In genomic region chr2:25402377-25402971, GRCm38 (mm10) we compare ENCODE assay signal across 8 mouse cellular contexts. TPM values are rescaled to one million over a fixed set of nuclear protein-coding genes. Genes with fewer than 3 reads are reported as not detected.
DNase-seq lines count a peak whose midpoint lies in the region; ATAC-seq and TF ChIP-seq lines count a peak whose summit lies in the region.

No protein-coding gene starts in this region.

- DNase-seq in ES-E14 (ENCODE audit: low read depth, low spot score): peak; percentile 98
- DNase-seq in c-Kit-positive CD71-positive TER-119-positive erythroid progenitor cells, embryonic 14.5 days (ENCODE audit: low spot score): peak; percentile 80
- DNase-seq in forebrain, embryonic 14.5 days (ENCODE audit: low spot score): peak; percentile 91
- DNase-seq in layer of hippocampus, adult 8-10 months (ENCODE audit: low spot score in 2 of 2): peak; percentile 57 to 75
- DNase-seq in lung, embryonic 14.5 days: peak; percentile 94
- DNase-seq in thymus, adult 2 months: peak; percentile 84

- H3K4me1 ChIP-seq in ES-E14 (ENCODE audit: control insufficient read depth in 2 of 2, insufficient read depth in 2 of 2, low read length in 2 of 2, poor library complexity in 1 of 2): no peaks in the 10 kb centered on the region
- peaks cover 10% of the 10 kb centered on the region for H3K4me1 ChIP-seq in forebrain, embryonic 14.5 days (ENCODE audit: control insufficient read depth, insufficient read depth, low read length)
- no peaks in the 10 kb centered on the region for H3K4me1 ChIP-seq in lung, embryonic 14.5 days (ENCODE audit: insufficient read depth)
- peaks cover 14% of the 10 kb centered on the region for H3K4me1 ChIP-seq in thymus, adult 2 months (replicated peaks; ENCODE audit: control insufficient read depth, insufficient read depth, low read length)

- peak overlapping the region; percentile 73 for H3K4me2 ChIP-seq in forebrain, embryonic 14.5 days (ENCODE audit: low read length)
- H3K4me2 ChIP-seq in lung, embryonic 14.5 days: peak overlapping the region; percentile 65

- peak overlapping the region; percentile 79 to 88 for H3K4me3 ChIP-seq in ES-E14 (ENCODE audit: insufficient read depth in 1 of 2, low read depth in 1 of 2, low read length in 2 of 2, poor library complexity in 1 of 2, severe bottlenecking in 1 of 2)
- peak overlapping the region; percentile 95 for H3K4me3 ChIP-seq in forebrain, embryonic 14.5 days (ENCODE audit: low read depth, low read length)
- H3K4me3 ChIP-seq in lung, embryonic 14.5 days (ENCODE audit: low read depth, low read length): peak overlapping the region; percentile 49
- H3K4me3 ChIP-seq in thymus, adult 2 months (ENCODE audit: control insufficient read depth, insufficient read depth, low read length): peak overlapping the region; percentile 38

- peaks cover 24% of the 10 kb centered on the region for H3K27me3 ChIP-seq in forebrain, embryonic 14.5 days (replicated peaks; ENCODE audit: control insufficient read depth, insufficient read depth, low read length)
- H3K27me3 ChIP-seq in lung, embryonic 14.5 days (ENCODE audit: insufficient read depth, low read length): peaks cover 67% of the 10 kb centered on the region
- peaks cover 18% of the 10 kb centered on the region; the same call in 1 of the 2 replicates for H3K27me3 ChIP-seq in thymus, adult 2 months (ENCODE audit: control insufficient read depth, insufficient read depth, low read length)

- TF ChIP-seq CTCF in lung, embryonic 14.5 days (IDR thresholded peaks at IDR 0.05; ENCODE audit: low read depth): peak; percentile 85
- peak; percentile 59; the same call in 1 of the 2 replicates for TF ChIP-seq CTCF in thymus, adult 2 months (IDR thresholded peaks at IDR 0.05; ENCODE audit: borderline replicate concordance, control insufficient read depth, extremely low read depth, insufficient read depth, low read length, poor library complexity)

- in situ Hi-C loops in ES-E14 (cut with MboI; ENCODE audit: low sequenced_read_pairs in 2 of 2, unreplicated experiment in 2 of 2): no loop called here

- ATAC-seq in forebrain, embryonic 14.5 days: peak; percentile 47
- ATAC-seq in hematopoietic stem cell, adult 5-6 weeks (replicated peaks in 1 of 2; ENCODE audit: insufficient read depth in 1 of 2, low FRiP score in 2 of 2, low TSS enrichment in 1 of 2, low read depth in 1 of 2, poor library complexity in 2 of 2, severe bottlenecking in 2 of 2): peak; percentile 14 to 38; a peak in 2 of 4 replicates
- ATAC-seq in lung, embryonic 14.5 days (ENCODE audit: insufficient read depth): 0 out of 2 replicates have a peak, but pooled peaks have one; percentile 13
- ATAC-seq in neutrophil, adult 5-6 weeks (ENCODE audit: extremely low read depth, insufficient number of reproducible peaks, low FRiP score, poor library complexity, severe bottlenecking): peak; percentile 48; the same call in 1 of the 2 replicates

- H3K9ac ChIP-seq in ES-E14 (ENCODE audit: insufficient read depth, low read depth, low read length, poor library complexity, severe bottlenecking): peak overlapping the region; percentile 77; the same call in 1 of the 2 replicates
- peak overlapping the region; percentile 99 for H3K9ac ChIP-seq in forebrain, embryonic 14.5 days (ENCODE audit: low read length)
- no peak overlapping the region for H3K9ac ChIP-seq in lung, embryonic 14.5 days

- no peaks in the 10 kb centered on the region for H3K9me3 ChIP-seq in ES-E14 (ENCODE audit: control insufficient read depth, insufficient read depth, low read depth, low read length)
- no peaks in the 10 kb centered on the region for H3K9me3 ChIP-seq in forebrain, embryonic 14.5 days (replicated peaks; ENCODE audit: control insufficient read depth, low read length)
- no peaks in the 10 kb centered on the region for H3K9me3 ChIP-seq in lung, embryonic 14.5 days (ENCODE audit: low read depth, low read length)

- WGBS in forebrain, embryonic 14.5 days: under 1% methylated on average over 13 of the region's 13 CpGs
- WGBS in lung, embryonic 14.5 days: 1% methylated on average over 13 of the region's 13 CpGs
- WGBS in thymus, adult 2 months: 2% methylated on average over 13 of the region's 13 CpGs

- no peak overlapping the region for H3K27ac ChIP-seq in ES-E14 (ENCODE audit: insufficient read depth, low read depth, low read length, poor library complexity, severe bottlenecking)
- peak overlapping the region; percentile 91 for H3K27ac ChIP-seq in forebrain, embryonic 14.5 days (ENCODE audit: low read depth, low read length)
- no peak overlapping the region for H3K27ac ChIP-seq in lung, embryonic 14.5 days (ENCODE audit: low read depth)
- no peak overlapping the region for H3K27ac ChIP-seq in thymus, adult 2 months (ENCODE audit: control insufficient read depth, insufficient read depth, low read length)

- H3K36me3 ChIP-seq in ES-E14 (ENCODE audit: control insufficient read depth, insufficient read depth, low read length, poor library complexity, severe bottlenecking): no peaks in the 10 kb centered on the region
- H3K36me3 ChIP-seq in forebrain, embryonic 14.5 days (ENCODE audit: control insufficient read depth, insufficient read depth, low read length): peaks cover 5% of the 10 kb centered on the region
- H3K36me3 ChIP-seq in lung, embryonic 14.5 days (ENCODE audit: insufficient read depth): no peaks in the 10 kb centered on the region
- no peaks in the 10 kb centered on the region for H3K36me3 ChIP-seq in thymus, adult 2 months (ENCODE audit: control insufficient read depth, insufficient read depth, low read length)

- no peak for TF ChIP-seq POLR2A in thymus, adult 2 months (IDR thresholded peaks at IDR 0.05; ENCODE audit: control insufficient read depth, extremely low read depth, insufficient read depth, low read length, poor library complexity)

TF ChIP-seq in ES-E14, 5 proteins besides CTCF, POLR2A, EP300 and RAD21:
- no peak for TF ChIP-seq ZC3H11A (IDR thresholded peaks at IDR 0.05; ENCODE audit: borderline replicate concordance, low read depth, low read length)
- TF ChIP-seq CHD2 (IDR thresholded peaks at IDR 0.05; ENCODE audit: low read depth, low read length): no peak
- no peak for TF ChIP-seq HCFC1 (IDR thresholded peaks at IDR 0.05; ENCODE audit: borderline replicate concordance, insufficient read depth, low read length)
- no peak for TF ChIP-seq MAFK (IDR thresholded peaks at IDR 0.05; ENCODE audit: insufficient read depth, low read depth, low read length)
- TF ChIP-seq ZNF384 (IDR thresholded peaks at IDR 0.05; ENCODE audit: low read depth, low read length): no peak

RNA-seq across cellular contexts. Expression of gene Npdc1, which starts 3.3 kb away (rescaled TPM):
- 28.3 and 43.8 TPM in 2 replicates for total RNA-seq in ES-E14 (2012; rRNA removed)
- polyA plus RNA-seq in forebrain, embryonic 14.5 days (2014; fragmentation: Nextera tagmentation; extraction: Ambion mirVana): 263 and 331 TPM in 2 replicates
- total RNA-seq in hematopoietic stem cell, adult 5-6 weeks (2017): 0.74 and 2.3 TPM in 2 replicates
- total RNA-seq in layer of hippocampus, adult 8-10 months (2022): 100 to 1,000 TPM; 390 to 435 (median 411) TPM
- polyA plus RNA-seq in lung, embryonic 14.5 days (2014; fragmentation: Nextera tagmentation; extraction: Ambion mirVana): 19.5 and 20.5 TPM in 2 replicates
- not detected in 2 replicates for total RNA-seq in neutrophil, adult 5-6 weeks (2017)
- polyA plus RNA-seq in thymus, adult 2 months (2012; rRNA removed): 28.4 and 30.8 TPM in 2 replicates

RNA-seq across cellular contexts. Expression of gene Entpd2, which starts 6.8 kb away (rescaled TPM):
- total RNA-seq in ES-E14 (2012; rRNA removed): 0.76 and 2.4 TPM in 2 replicates
- polyA plus RNA-seq in forebrain, embryonic 14.5 days (2014; fragmentation: Nextera tagmentation; extraction: Ambion mirVana): 1.9 and 2.5 TPM in 2 replicates
- not detected in 2 replicates for total RNA-seq in hematopoietic stem cell, adult 5-6 weeks (2017)
- 10 to 100 TPM; 14.6 to 20.7 (median 16.8) TPM for total RNA-seq in layer of hippocampus, adult 8-10 months (2022)
- 0.92 and 1.2 TPM in 2 replicates for polyA plus RNA-seq in lung, embryonic 14.5 days (2014; fragmentation: Nextera tagmentation; extraction: Ambion mirVana)
- not detected in 2 replicates for total RNA-seq in neutrophil, adult 5-6 weeks (2017)
- polyA plus RNA-seq in thymus, adult 2 months (2012; rRNA removed): 11.7 and 14.0 TPM in 2 replicates

RNA-seq across cellular contexts. Expression of gene Fut7, which starts 20.6 kb away (rescaled TPM):
- total RNA-seq in ES-E14 (2012; rRNA removed): 0.37 TPM in 1 of 2 replicates, not detected in the other
- polyA plus RNA-seq in forebrain, embryonic 14.5 days (2014; fragmentation: Nextera tagmentation; extraction: Ambion mirVana): 0.21 TPM in 1 of 2 replicates, not detected in the other
- total RNA-seq in hematopoietic stem cell, adult 5-6 weeks (2017): 23.6 and 28.5 TPM in 2 replicates
- under 1 TPM; 0.35 to 0.98 (median 0.44) TPM for total RNA-seq in layer of hippocampus, adult 8-10 months (2022)
- not detected in 2 replicates for polyA plus RNA-seq in lung, embryonic 14.5 days (2014; fragmentation: Nextera tagmentation; extraction: Ambion mirVana)
- 4.0 and 4.5 TPM in 2 replicates for total RNA-seq in neutrophil, adult 5-6 weeks (2017)
- polyA plus RNA-seq in thymus, adult 2 months (2012; rRNA removed): 1.9 and 2.0 TPM in 2 replicates

RNA-seq across cellular contexts. Expression of gene Abca2, which starts 26.0 kb away (rescaled TPM):
- total RNA-seq in ES-E14 (2012; rRNA removed): 12.6 and 21.9 TPM in 2 replicates
- 6.7 and 11.9 TPM in 2 replicates for polyA plus RNA-seq in forebrain, embryonic 14.5 days (2014; fragmentation: Nextera tagmentation; extraction: Ambion mirVana)
- total RNA-seq in hematopoietic stem cell, adult 5-6 weeks (2017): 52.7 and 57.5 TPM in 2 replicates
- 100 to 1,000 TPM; 165 to 186 (median 183) TPM for total RNA-seq in layer of hippocampus, adult 8-10 months (2022)
- 3.9 and 4.6 TPM in 2 replicates for polyA plus RNA-seq in lung, embryonic 14.5 days (2014; fragmentation: Nextera tagmentation; extraction: Ambion mirVana)
- total RNA-seq in neutrophil, adult 5-6 weeks (2017): 15.7 and 21.4 TPM in 2 replicates
- 86.6 and 100 TPM in 2 replicates for polyA plus RNA-seq in thymus, adult 2 months (2012; rRNA removed)

RNA-seq across cellular contexts. Expression of gene Sapcd2, which starts 30.4 kb away (rescaled TPM):
- 34.4 and 53.8 TPM in 2 replicates for total RNA-seq in ES-E14 (2012; rRNA removed)
- polyA plus RNA-seq in forebrain, embryonic 14.5 days (2014; fragmentation: Nextera tagmentation; extraction: Ambion mirVana): 27.8 and 28.9 TPM in 2 replicates
- 3.3 and 12.1 TPM in 2 replicates for total RNA-seq in hematopoietic stem cell, adult 5-6 weeks (2017)
- total RNA-seq in layer of hippocampus, adult 8-10 months (2022): 1 to 10 TPM; 2.4 to 4.6 (median 4.2) TPM
- 42.0 and 45.5 TPM in 2 replicates for polyA plus RNA-seq in lung, embryonic 14.5 days (2014; fragmentation: Nextera tagmentation; extraction: Ambion mirVana)
- not detected in 2 replicates for total RNA-seq in neutrophil, adult 5-6 weeks (2017)
- 29.7 and 45.2 TPM in 2 replicates for polyA plus RNA-seq in thymus, adult 2 months (2012; rRNA removed)

Comparison
In these comparisons a context has a peak if more than half of its experiments do, and no peak if none do; other contexts are left out.
1. H3K4me3 ChIP-seq: peak in every context shown above with its lines; median percentile 95 in forebrain, embryonic 14.5 days; 84 in ES-E14; 49 in lung, embryonic 14.5 days; 38 in thymus, adult 2 months.